Mouse (Mus musculus): Measurements from ENCODE around the gene Lurap1l. TPM values are rescaled to one million over a fixed set of nuclear protein-coding genes. Genes with fewer than 3 reads are reported as not detected.
"Not testable (repeated sequence)": the region's sequence is repeated elsewhere in the genome, so short reads cannot be mapped to it uniquely, and the experiment has no call there.

Lurap1l gene
- not detected for polyA plus RNA-seq (2017; shearing (Covaris generic))

- ATAC-seq: no peak
Observed at GRCm38 (mm10) chr4:80910481-80910870, at the start of gene Lurap1l. TSS of gene Lurap1l (plus strand) at chr4:80910646.

- ATAC-seq: no peak
Observed at GRCm38 (mm10) chr4:80862962-80863361, 47.5 kb upstream of the Lurap1l start.

DNA sequence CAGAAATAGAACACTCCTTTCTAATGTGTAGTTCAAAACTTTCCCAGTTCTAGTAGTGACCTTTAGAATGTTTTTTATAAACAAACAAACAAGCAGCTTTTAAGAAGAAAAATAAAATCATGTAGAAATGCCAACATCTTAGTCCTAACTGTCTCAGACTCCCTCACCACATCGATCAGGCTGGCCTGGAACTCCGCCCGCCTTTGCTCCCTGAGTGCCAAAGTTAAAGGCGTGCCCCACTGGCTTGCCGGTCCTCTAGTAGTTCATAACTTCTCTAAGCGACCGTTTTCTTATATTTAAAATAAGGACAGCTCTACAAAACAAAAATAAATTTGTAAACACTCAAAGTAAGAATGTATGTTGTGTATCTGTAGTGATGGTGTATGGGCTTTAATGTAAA, 46.5 kb upstream of the Lurap1l start:
- ATAC-seq: no peak

DNA sequence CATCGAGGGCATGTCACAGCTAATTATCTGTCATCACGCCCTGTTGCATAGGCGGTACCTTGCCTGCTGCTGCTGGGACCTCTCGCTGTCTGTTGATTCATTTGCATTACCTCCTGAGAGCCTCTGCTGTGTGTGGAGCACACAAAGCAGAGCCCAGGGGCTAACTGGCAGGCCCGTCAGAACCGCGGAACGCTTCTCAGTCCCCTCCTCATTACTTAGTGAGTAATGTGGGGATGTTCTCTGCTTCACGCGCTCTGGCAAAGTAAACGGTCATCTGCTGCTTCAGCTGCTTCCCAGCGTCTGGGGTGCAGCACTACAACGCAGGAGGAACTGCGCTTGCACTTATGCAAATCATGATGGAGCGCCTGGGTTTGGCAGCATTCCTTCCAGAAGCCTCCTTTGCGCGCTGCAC, 45.9 kb upstream of the Lurap1l start:
- ATAC-seq: no peak

DNA sequence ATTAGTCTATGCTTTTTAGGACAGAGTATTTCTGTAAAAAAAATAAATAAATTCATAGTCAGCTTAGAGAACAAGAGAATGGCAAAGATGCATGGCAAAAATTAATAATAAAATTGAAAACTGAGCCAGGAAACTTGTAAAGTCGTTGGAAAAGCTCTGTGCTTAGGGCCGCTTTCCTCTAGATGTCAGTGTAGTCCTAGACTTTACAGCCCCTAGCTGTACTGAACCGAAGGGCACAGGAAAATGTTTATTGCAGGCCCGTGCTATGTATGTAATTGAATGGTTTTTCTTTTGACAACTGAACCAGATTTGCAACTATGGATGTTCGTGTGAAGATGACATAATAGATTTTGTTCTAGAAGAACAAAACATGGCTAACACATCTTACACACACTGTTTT, 44.4 kb upstream of the Lurap1l start:
- ATAC-seq: no peak

- ATAC-seq: no peak
Observed at GRCm38 (mm10) chr4:80869598-80869997, 40.8 kb upstream of the Lurap1l start.

DNA sequence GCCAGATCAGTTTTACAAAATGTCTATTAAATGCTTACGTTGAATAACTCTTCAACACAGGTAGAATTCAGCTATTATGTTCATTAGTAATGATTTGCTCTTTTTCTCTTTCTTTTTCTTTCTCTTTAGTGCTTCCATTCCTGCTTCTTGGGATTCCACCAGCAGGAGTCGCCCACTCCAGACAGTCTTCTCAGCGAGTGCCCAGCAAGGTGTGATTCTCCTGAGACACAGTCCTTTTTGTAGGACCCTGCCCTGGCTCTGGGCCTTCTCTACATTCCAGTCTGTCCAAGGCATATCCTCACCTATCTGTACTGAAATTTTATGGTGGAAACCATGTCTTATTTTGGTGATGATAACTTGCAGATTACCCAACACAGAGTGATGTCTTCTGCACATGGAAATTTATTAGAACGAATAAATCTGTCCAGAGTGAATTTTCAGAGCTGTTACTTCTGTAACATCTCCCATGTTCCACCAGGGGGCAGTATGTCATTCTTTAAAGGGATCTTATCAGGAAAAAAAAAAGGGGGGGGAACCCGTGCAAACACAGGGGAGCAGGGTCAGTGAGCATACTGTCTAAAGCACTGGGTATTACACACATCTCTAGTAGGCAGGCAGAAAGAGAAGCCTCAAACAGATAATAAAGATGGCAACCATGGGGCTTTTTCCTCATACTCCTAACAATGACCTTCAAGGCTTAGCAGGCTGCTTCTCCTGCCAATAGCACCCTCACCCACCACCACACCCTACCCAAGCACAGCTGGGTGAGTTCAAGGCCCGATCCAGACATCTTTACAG, 37.4 kb upstream of the Lurap1l start:
- no peak for ATAC-seq

GRCm38 (mm10) chr4:80874121-80874859, 36.2 kb upstream of the Lurap1l start:
- ATAC-seq: no peak

GRCm38 (mm10) chr4:80875055-80875454, 35.4 kb upstream of the Lurap1l start:
- ATAC-seq: no peak

DNA sequence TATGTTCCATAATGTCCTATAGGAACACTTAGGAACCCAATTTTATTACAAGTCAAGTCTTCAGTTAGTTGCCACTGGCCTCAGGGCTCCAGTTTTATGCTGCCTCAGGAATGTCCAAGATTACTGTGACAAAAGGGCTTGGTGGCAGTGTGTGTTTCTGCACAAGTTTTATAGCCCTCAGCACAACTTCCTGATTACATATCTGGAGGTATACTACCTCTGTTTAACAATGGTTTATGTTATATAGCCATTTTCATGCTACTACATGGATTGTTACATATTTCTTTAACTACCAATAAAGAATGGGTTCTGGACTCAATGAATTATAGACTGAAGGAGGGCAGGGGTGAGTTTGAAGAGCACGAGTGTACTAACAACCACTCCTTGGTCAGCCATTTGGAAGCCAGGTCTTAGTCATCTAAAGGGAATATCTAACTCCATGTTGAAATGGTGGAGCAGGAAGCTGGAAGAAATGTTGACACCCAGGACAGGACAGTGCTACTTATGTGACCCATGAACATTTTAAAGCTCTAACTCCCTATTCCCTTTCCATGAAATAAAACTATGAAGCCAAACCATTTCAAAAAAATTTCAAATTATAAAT, 28.3 kb upstream of the Lurap1l start:
- no peak for ATAC-seq

- ATAC-seq: no peak
Observed at GRCm38 (mm10) chr4:80886631-80887030, 23.8 kb upstream of the Lurap1l start.

DNA sequence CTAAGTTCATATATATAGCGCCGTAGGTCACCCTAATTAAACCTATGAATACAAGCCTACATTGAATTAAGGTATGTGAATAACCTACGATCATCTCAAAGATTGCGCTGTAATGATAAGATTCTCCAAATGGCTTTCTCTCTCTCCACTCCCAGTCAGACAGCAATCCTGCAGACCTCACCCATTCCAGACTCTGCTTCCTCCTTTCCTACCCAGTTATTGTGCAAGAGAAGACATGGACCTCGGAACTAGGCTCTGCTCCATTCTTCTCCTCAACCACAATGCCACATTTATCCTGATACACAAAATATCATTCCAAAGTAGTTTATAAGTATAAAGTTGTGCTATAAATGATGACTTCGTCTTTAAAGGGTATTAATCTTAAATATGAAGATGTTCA, 19.4 kb upstream of the Lurap1l start:
- no peak for ATAC-seq

DNA sequence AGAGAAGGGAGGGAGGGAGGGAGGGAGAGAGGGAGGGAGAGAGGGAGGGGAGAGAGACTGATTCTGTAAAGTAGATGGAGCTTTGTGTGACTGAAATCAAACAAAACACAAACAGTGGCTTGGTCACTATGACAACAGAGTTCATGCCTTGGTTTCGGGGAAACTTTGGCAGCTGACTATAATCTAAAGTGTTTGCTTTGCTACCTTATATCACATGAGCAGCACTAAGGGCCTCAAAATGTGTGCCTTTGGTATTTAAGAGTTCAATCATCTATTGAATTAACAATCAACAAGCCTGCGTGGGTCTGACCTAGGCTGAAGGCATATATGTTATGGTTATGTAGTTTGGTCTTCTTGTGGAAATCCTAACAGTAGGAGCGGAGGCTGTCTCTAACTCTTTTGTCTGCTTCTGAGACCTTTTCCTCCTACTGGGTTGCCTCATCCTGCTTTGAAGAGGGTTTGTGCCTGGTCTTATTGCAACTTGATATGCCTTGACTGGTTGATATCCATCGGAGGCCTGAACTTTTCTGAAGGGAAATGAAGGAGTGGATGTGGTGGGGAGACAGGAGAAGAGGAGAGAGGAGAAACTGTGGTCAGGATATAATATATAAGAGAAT, 15.1 kb upstream of the Lurap1l start:
- ATAC-seq: no peak

- ATAC-seq: no peak
Observed at GRCm38 (mm10) chr4:80906726-80907125, 3.7 kb upstream of the Lurap1l start.

DNA sequence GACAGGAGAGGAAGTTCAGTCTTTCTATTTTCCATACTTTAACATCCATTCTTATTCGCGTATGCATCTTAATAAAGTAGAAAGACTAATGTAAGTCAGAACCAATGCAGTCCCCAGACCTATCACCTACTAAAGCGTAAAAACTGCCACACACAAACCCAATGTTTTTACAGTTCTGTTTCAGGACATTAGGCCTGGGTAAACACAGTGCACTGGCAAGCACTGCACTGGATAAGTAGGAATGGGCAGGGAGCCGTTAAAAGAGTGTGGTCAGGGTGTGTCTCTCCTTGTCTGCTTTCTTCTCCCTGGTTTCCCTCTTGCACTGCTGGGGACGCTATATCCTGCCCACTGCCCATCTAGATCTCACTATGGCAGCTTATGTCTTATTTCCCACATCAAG, 2.5 kb upstream of the Lurap1l start:
- ATAC-seq: no peak

- ATAC-seq: no peak
Observed at GRCm38 (mm10) chr4:80908902-80909301, 1.5 kb upstream of the Lurap1l start.

DNA sequence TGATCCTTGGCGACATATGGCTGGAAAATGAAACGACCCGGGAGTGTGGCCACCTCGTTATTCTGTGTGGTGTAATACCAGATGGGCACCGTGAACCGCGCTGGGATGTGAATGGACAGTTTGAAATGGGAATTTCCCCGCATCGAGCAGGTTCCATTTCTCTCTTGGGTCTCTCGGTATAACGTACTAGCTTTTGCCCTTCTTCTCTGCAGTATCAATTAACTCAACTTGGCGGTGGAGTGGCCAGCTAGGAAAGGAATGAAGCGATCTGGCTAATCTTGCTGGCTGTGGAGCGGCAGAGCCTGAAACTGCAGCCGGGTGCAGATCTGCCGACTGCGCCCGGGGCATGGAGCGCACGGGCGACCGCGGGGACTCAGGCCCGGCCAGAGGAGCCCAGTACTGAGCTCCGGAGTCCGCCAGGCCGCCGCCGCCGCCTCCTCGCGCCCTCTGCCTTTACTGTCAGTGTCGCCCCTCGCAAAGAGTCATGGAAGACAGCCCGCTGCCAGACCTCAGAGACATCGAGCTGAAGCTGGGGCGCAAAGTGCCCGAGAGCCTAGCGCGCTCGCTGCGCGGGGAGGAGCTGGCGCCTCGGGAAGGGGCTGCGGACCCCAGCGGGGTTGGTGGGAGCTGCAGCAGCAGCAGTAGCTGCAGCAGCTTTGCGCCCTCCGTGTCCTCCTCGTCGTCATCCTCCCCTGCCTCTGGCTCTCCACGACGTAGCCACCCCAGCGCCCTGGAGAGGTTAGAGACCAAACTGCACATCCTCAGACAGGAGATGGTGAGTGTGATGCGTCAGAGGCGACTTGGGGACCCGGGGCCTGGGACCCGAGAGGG, 640 bp downstream of the Lurap1l start:
- ATAC-seq: no peak

GRCm38 (mm10) chr4:80911706-80912540, 1.5 kb downstream of the Lurap1l start:
- ATAC-seq: no peak

DNA sequence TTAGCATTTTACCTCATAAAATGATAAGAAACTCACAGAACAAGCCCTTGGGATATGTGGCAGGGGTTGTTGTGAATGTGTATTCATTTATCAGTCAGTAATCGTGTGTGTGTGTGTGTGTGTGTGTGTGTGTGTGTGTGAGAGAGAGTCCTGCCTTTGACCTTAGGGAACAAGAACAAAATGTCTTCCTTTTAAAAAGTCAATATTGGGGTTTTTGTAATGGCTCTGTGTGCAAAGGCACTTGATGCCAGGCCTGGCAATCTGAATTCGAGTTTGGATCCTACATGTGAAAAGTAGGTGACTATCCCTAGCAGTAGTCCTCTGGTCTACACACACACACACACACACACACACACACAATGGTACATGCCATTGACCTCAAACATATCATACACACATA, 4.8 kb downstream of the Lurap1l start:
- ATAC-seq: no peak

- no peak for ATAC-seq
Observed at GRCm38 (mm10) chr4:80916695-80917094, 6.2 kb downstream of the Lurap1l start.

DNA sequence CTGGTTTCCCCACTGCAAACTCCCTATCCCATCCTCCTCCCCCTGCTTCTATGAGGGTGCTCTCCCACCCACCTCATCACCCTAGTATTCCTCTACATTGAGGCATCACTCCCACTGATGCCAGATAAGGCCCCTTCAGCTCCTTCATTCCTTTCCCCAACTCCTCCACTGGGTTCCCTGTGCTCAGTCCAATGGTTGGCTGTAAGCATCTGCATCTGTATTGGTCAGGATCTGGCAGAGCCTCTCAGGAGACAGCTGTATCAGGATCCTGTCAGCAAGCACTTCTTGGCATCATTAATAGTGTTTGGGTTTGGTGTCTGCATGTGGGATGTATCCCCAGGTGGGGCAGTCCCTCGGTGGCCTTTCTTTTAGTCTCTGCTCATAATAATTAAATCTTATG, 6.7 kb downstream of the Lurap1l start:
- ATAC-seq: not testable (repeated sequence)
